Mouse (Mus musculus) retina, postnatal 7 days (tissue): ENCODE measurements around the gene Wdr35.
A peak's percentile ranks its signal among the peaks of the same experiment; 100 is the strongest.
"Not testable (repeated sequence)": the region's sequence is repeated elsewhere in the genome, so short reads cannot be mapped to it uniquely, and the experiment has no call there.

Experiments used
- DNase-seq: peaks from one replicate; pipeline ENCODE4 v3.0.0-alpha.2; 2012; ENCODE audit warnings: low read depth, low spot score

The Wdr35 gene

DNA sequence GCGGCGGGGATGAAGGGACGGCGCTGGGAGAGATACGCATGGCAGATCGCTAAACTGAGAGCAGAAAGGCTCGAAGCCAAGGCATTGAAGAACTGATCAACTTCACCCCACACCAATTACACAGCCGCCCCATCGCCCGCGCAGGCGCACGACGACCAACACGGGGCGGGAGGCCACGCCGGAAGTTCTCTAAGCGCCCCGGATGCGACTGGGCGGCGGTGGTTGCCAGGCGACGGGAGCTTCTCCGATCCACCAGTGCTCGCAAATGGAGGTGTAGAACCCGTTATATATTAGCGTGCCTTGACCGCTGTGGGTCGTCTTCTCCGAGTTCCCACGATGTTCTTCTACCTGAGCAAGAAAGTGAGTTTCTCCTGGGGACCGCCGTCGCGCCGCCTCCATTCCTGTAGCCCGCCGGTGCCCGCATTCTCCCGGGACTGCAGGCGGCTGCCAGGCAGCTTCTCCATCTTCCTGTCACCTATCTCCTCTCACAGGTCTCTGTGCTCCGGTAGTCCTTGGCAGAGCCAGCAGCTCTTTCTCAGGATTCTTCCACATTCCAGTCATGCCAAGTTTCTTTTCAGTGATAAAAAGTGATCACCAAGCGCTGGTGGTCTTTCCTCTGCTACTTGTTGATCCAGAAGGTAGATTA is at the start of gene Wdr35:
TSS of gene Wdr35 (plus strand) at position 73 of the 646 bp plus-strand sequence.
- DNase-seq, result peak; percentile 78

- no peak for DNase-seq
Observed at GRCm38 (mm10) chr12:8927652-8928051, 46.0 kb upstream of the Wdr35 start.

GRCm38 (mm10) chr12:8928766-8929165 is 44.9 kb upstream of the Wdr35 start:
- DNase-seq, result no peak

DNA sequence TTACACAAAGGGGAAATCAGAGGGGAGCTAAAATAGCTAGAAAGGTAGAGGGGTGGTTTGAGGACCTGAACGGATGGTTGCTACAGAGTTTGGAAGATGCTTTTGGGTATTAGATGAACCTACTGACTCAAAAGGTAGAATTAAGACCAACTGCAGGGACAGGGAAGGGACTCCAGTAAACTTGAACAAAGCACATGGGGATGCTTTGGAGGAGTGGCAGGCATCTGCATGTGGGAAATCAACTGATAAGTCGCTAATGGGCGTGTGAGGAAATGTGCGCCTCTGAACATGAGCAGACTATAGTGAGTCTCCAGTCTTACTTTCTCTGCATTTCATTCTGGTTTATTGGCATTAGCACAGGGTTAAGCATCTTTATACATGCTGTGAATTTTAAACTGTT is 42.6 kb upstream of the Wdr35 start:
- no peak for DNase-seq

GRCm38 (mm10) chr12:8935349-8935748 is 38.3 kb upstream of the Wdr35 start:
- no peak for DNase-seq

DNA sequence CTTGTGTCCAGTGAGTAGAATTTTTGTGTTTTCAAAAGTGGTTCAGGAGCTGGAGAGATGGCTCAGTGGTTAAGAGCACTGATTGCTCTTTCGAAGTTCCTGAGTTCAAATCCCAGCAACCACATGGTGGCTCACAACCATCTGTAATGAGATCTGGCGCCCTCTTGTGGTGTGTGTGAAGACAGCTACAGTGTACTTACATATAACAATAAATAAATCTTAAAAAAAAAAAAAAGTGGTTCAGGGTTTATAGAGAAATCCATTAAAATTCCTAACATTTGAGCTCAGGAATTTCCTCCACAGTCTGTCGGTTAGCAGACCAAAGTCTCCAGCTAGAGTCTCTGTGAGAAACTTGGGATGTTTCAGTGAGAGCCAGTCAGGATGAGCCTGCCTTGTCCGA is 37.5 kb upstream of the Wdr35 start:
- DNase-seq, result not testable (repeated sequence)

GRCm38 (mm10) chr12:8939490-8939889 is 34.2 kb upstream of the Wdr35 start:
- no peak for DNase-seq

- DNase-seq, result no peak
Observed at GRCm38 (mm10) chr12:8940011-8941005, 33.4 kb upstream of the Wdr35 start.

DNA sequence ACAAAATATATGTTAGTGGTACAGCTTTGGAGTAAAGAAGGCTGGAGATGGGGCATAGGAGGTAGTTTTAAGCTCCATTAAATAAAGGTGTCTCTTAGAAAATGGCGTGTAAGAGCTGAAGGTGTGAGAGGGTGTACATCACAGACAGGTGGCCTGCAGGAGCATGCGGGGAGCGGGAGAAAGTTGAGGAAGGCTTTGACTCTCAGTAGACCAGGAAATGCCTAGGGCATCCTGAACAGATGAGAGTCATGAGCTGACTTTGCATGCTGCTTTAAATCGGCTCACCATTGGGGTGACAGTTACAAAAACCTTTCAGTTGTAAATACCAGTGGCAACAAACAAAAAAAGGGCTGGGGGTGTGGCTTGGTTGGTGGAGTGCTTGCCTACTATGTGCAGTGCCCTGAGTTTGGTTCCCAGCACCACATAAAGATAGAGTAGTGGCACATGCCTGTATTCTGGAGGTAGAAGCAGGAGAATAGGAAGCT is 32.5 kb upstream of the Wdr35 start:
- DNase-seq, result no peak

- DNase-seq, result no peak
Observed at GRCm38 (mm10) chr12:8941699-8942392, 31.8 kb upstream of the Wdr35 start.

GRCm38 (mm10) chr12:8947163-8947562 is 26.5 kb upstream of the Wdr35 start:
- DNase-seq, result no peak

GRCm38 (mm10) chr12:8947714-8948464 is 25.8 kb upstream of the Wdr35 start, which contains the start of gene Matn3:
Matn3 (plus strand) TSS chr12:8947929.
- DNase-seq, result no peak

DNA sequence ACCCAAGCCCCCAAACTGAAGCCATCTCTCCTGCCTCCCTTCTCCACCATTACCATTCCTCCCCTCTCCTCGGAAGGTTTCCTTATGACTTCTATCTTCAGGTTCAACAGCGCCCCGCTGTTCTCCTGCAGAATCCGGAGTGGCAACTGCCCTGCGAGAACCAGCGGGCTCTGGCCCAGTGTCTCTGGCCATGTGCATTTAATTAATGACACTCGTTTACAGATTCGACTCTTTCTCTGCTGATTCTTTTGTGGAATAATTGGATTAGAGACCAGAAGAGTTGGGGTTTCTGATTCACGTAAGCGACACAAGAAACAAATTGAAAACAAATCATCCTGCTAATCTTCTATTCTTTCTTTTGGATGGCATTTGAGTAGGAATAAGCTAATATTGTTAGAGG is 20.6 kb upstream of the Wdr35 start:
- no peak for DNase-seq

GRCm38 (mm10) chr12:8954161-8954561 is 19.5 kb upstream of the Wdr35 start:
- DNase-seq, result no peak

DNA sequence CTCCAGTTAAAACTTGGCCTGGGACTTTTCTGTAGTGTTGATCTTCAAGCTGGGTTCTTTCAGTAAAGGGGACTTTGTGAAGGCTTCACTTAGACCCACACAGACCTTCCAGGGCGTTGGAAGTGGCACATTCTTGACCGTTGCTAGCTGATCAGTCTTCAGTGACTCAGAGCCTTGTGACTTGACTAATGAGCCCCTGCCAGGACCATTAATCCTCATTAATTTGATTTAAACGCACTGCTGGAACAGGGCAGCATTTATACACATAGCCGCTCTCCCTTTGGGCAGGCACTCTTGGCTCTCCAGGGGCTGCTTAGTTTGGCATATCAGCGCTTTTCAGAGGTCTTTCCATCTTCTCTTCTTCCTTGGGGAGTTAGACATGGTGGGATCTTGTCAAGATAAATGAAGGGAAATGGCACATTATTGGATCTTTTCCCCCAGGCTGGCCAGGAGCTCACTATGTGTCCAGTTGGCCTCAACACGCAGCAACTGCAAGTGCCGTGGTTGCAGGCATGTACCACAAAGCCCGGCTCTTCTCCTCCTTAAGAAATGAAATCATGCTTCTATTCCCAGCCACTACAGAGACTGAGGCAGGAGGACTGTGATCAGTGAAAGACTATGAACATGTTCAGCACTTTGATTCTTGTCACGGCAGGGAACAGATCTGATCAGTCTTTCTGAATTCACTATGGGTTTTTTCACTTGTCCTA is 11.9 kb upstream of the Wdr35 start:
- DNase-seq, result peak; percentile 16

DNA sequence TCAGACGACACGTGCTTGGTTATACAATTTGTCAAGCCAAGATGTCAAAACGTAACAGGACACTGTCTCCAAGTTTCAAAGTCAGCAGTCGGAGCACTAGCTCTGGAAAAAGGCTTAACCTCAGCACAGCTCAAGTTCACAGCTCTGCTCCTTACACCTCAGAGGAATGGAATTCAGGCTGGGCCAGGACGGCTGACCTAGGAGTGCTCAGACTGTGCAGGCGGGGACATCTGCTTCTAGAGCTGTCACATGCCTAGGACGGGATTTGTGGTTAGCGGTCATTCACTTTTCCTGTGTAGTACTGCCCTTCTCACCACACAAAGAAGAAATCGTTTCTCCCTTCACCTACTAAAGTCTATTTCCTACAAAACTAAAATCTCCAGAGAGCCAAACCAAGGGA is 3.9 kb upstream of the Wdr35 start:
- DNase-seq, result no peak

GRCm38 (mm10) chr12:8975076-8975475 is 1.4 kb downstream of the Wdr35 start:
- no peak for DNase-seq

- no peak for DNase-seq
Observed at GRCm38 (mm10) chr12:8993231-8993630, 19.5 kb downstream of the Wdr35 start.

GRCm38 (mm10) chr12:8998318-8998717 is 24.6 kb downstream of the Wdr35 start:
- no peak for DNase-seq

DNA sequence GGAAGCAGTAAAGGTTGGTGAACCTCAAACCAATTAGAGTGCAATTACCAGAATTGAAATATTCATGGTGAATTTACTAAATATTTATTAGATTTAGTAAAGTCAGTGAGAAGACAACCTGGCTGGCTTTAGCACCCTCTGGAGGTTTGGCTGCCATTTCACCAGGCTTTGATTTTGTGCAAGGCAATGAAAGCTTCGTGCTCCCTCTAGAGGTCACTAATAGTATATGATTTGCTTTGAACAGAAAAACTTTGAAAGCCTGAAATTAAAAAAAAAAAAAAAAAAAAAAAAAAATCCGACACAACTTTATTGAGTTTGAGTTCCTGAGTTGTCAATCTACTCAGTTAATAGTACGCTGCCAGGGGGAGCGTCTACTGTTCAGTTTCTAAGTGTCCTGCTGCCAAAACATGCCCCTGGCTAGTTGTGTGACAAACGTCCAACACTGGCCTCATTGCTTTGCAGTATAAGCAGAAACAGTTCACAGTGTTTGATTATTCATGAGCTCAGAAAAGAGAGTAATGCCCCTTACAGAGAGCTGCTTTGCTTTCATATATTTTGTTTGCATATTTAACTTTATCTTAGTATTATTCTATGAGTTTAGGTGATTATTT is 28.5 kb downstream of the Wdr35 start:
- peak; percentile 61 for DNase-seq
